Comparison of ENCODE assay signal across 8 mouse cellular contexts in the genomic region with DNA sequence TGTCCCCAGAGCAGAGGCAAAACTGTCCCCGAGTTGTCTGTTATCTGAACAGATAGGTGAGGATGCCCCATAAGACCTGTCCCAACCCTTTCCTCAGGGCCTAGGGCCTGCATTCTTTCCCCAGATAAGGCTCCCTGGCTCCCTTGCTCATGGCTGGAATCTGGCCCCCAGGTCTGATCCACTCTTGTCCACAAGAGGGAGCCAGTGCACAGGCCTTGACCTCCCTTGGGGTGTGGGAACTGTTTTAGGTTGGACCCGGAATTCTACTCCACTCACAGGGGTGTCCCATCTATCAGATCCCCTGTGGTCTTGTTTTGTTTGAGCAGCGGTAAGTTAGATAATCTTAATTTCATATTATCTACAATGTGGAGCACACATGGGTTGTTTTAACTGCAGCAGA. TPM values are rescaled to one million over a fixed set of nuclear protein-coding genes. Genes with fewer than 3 reads are reported as not detected.
A peak's percentile ranks its signal among the peaks of the same experiment; 100 is the strongest.
DNase-seq lines count a peak whose midpoint lies in the region; ATAC-seq lines count a peak whose summit lies in the region.

No protein-coding gene starts in this region.

- DNase-seq in kidney, adult 11 months = peak; percentile 34
- peak; percentile 75 to 84 for DNase-seq in cerebellum, postnatal 4 days (ENCODE audit: low spot score in 2 of 2)
- peak; percentile 33 to 46 for DNase-seq in gastrocnemius, adult 8-10 months (ENCODE audit: low spot score in 2 of 2)
- peak; percentile 77 for DNase-seq in left cerebral cortex, postnatal 4 days
- DNase-seq in midbrain, embryonic 14.5 days = peak; percentile 87
- DNase-seq in spleen, adult 12 weeks (ENCODE audit: low spot score) = peak; percentile 17

- no peak overlapping the region for H3K4me3 ChIP-seq in kidney, embryonic 15.5 days (replicated peaks)
- no peak overlapping the region for H3K4me3 ChIP-seq in intestine, embryonic 15.5 days (replicated peaks)
- no peak overlapping the region for H3K4me3 ChIP-seq in midbrain, embryonic 14.5 days (replicated peaks; ENCODE audit: low read depth, low read length)

- H3K9me3 ChIP-seq in kidney, embryonic 15.5 days (replicated peaks) = no peaks in the 10 kb centered on the region
- H3K9me3 ChIP-seq in intestine, embryonic 15.5 days = no peaks in the 10 kb centered on the region
- no peaks in the 10 kb centered on the region for H3K9me3 ChIP-seq in midbrain, embryonic 14.5 days (ENCODE audit: control insufficient read depth, low read length)

- ATAC-seq in kidney, embryonic 15.5 days (replicated peaks; ENCODE audit: low FRiP score) = no peak
- ATAC-seq in intestine, embryonic 15.5 days = peak; percentile 59; the same call in 1 of the 2 replicates
- no peak for ATAC-seq in midbrain, embryonic 14.5 days (ENCODE audit: low FRiP score, low TSS enrichment)

- H3K27me3 ChIP-seq in kidney, embryonic 15.5 days = 0 out of 2 replicates have a peak, but pooled peaks cover 8% of the 10 kb centered on the region
- no peaks in the 10 kb centered on the region for H3K27me3 ChIP-seq in intestine, embryonic 15.5 days (replicated peaks)
- peaks cover 8% of the 10 kb centered on the region; the same call in 1 of the 2 replicates for H3K27me3 ChIP-seq in midbrain, embryonic 14.5 days (ENCODE audit: control insufficient read depth, insufficient read depth, low read length)

- peaks cover 30% of the 10 kb centered on the region for H3K4me1 ChIP-seq in kidney, embryonic 15.5 days
- peaks cover 10% of the 10 kb centered on the region for H3K4me1 ChIP-seq in intestine, embryonic 15.5 days (replicated peaks)
- peaks cover 17% of the 10 kb centered on the region for H3K4me1 ChIP-seq in midbrain, embryonic 14.5 days (ENCODE audit: control insufficient read depth, insufficient read depth, low read length)

- WGBS in kidney, embryonic 15.5 days = 16% methylated on average over 3 of the region's 3 CpGs
- 20% methylated on average over 3 of the region's 3 CpGs for WGBS in intestine, embryonic 15.5 days
- WGBS in midbrain, embryonic 14.5 days = 8% methylated on average over 3 of the region's 3 CpGs

- H3K27ac ChIP-seq in kidney, embryonic 15.5 days = no peak overlapping the region
- no peak overlapping the region for H3K27ac ChIP-seq in intestine, embryonic 15.5 days
- no peak overlapping the region for H3K27ac ChIP-seq in midbrain, embryonic 14.5 days (replicated peaks; ENCODE audit: low read depth, low read length)

- intact Hi-C loops in left cerebral cortex, postnatal 4 days (cut with DNase I) = loop anchor here (5.0 kb wide), 1 partner anchor 167 kb away; the partner anchor contains the start of genes Gm29666 and Nup50

- no peaks in the 10 kb centered on the region for H3K36me3 ChIP-seq in kidney, embryonic 15.5 days
- H3K36me3 ChIP-seq in intestine, embryonic 15.5 days = no peaks in the 10 kb centered on the region
- no peaks in the 10 kb centered on the region for H3K36me3 ChIP-seq in midbrain, embryonic 14.5 days (ENCODE audit: control insufficient read depth, insufficient read depth, low read length)

- H3K4me2 ChIP-seq in kidney, embryonic 15.5 days = no peak overlapping the region
- no peak overlapping the region for H3K4me2 ChIP-seq in intestine, embryonic 15.5 days (replicated peaks)
- no peak overlapping the region for H3K4me2 ChIP-seq in midbrain, embryonic 14.5 days (ENCODE audit: low read length)

- no peak overlapping the region for H3K9ac ChIP-seq in kidney, embryonic 15.5 days
- no peak overlapping the region for H3K9ac ChIP-seq in intestine, embryonic 15.5 days
- H3K9ac ChIP-seq in midbrain, embryonic 14.5 days (replicated peaks; ENCODE audit: low read length) = no peak overlapping the region

RNA-seq across cellular contexts. Expression of gene Arhgap8, which starts 35.1 kb away (rescaled TPM):
- polyA plus RNA-seq in kidney, embryonic 15.5 days (2015; fragmentation: Nextera tagmentation; extraction: Ambion mirVana) = 7.9 and 10.3 TPM in 2 replicates
- under 1 TPM in 2 of 4 experiments, not detected in 2; 0.31 to 0.32 TPM for total RNA-seq in gastrocnemius, adult 8-10 months (2022)
- polyA plus RNA-seq in intestine, embryonic 15.5 days (2015; fragmentation: Nextera tagmentation; extraction: Ambion mirVana) = 12.5 and 14.1 TPM in 2 replicates
- under 1 TPM; 0.26 to 0.56 TPM for total RNA-seq in left cerebral cortex, postnatal 4 days (2021)
- 0.46 TPM in 1 of 2 replicates, not detected in the other for polyA plus RNA-seq in midbrain, embryonic 14.5 days (2014; fragmentation: Nextera tagmentation; extraction: Ambion mirVana)

Comparison
In these comparisons a context has a peak if more than half of its experiments do, and no peak if none do; other contexts are left out.
1. DNase-seq: peak in every context shown above with its lines; median percentile 87 in midbrain, embryonic 14.5 days; 80 in cerebellum, postnatal 4 days; 77 in left cerebral cortex, postnatal 4 days; 40 in gastrocnemius, adult 8-10 months; 34 in kidney, adult 11 months; 17 in spleen, adult 12 weeks.